Mouse (Mus musculus) megakaryocyte, embryonic 14.5 days (primary cell): ENCODE results near the gene Adprm. TPM values are rescaled to one million over a fixed set of nuclear protein-coding genes. Genes with fewer than 3 reads are reported as not detected.

ENCODE experiments used
- H3K27me3 ChIP-seq: replicated peaks from 2 replicates; pipeline ENCODE3; 2012; ENCODE audit warnings: inconsistent platforms
- H3K36me3 ChIP-seq: replicated peaks from 2 replicates; pipeline ENCODE3; 2012; ENCODE audit warnings: low read length, inconsistent platforms, mixed read lengths
- H3K4me1 ChIP-seq: 2 replicates; pipeline ENCODE4 v1.6.1; 2012; ENCODE audit warnings: inconsistent platforms
- H3K4me3 ChIP-seq: replicated peaks from 2 replicates; pipeline ENCODE3; 2012; ENCODE audit warnings: moderate library complexity, mild to moderate bottlenecking, inconsistent platforms
- H3K9me3 ChIP-seq: 2 replicates; pipeline ENCODE4 v1.6.1; 2012; ENCODE audit warnings: inconsistent platforms
- FLI1 ChIP-seq: IDR thresholded peaks from 2 replicates; pipeline ENCODE4 v1.6.1; 2012; ENCODE audit warnings: low read length, inconsistent platforms, mixed read lengths
- GATA1 ChIP-seq: IDR thresholded peaks from 3 replicates; pipeline ENCODE4 v1.6.1; 2012; ENCODE audit warnings: mixed read lengths, low read length, inconsistent platforms, borderline replicate concordance
- polyA plus RNA-seq: library from polyadenylated mRNA; stranded (reverse); fragments of >175 nt; gene quantifications from 2 replicates; pipeline ENCODE4 v1.2.3, GENCODE M21; 2012; ENCODE audit warnings: low replicate concordance; ENCODE audit not compliant: insufficient read depth

Gene Adprm
- polyA plus RNA-seq, 1 experiment, result 0.82 TPM

DNA sequence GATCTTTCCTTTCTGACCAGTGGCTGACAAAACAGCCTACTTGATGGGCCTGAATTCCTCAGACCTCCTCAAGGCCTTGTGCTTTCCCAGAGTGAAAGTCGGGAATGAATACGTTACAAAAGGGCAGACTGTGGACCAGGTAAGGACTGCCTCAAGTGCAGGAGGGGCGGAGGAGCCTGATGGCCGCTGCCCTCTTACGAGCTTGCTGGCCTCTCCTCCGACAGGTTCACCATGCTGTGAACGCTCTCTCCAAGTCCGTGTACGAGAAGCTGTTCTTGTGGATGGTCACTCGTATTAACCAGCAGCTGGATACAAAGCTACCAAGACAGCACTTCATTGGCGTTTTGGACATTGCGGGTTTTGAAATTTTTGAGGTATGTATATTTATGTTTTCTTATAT is 34.8 kb upstream of the Adprm start:
- TF ChIP-seq GATA1 (no peak), FLI1 (no peak)
- H3K9me3 ChIP-seq, result peaks cover 8% of the 10 kb centered on the region
- H3K27me3 ChIP-seq, result peaks cover 51% of the 10 kb centered on the region
- no peak overlapping the region for H3K4me3 ChIP-seq
- no peaks in the 10 kb centered on the region for H3K36me3 ChIP-seq
- peaks cover 16% of the 10 kb centered on the region for H3K4me1 ChIP-seq

DNA sequence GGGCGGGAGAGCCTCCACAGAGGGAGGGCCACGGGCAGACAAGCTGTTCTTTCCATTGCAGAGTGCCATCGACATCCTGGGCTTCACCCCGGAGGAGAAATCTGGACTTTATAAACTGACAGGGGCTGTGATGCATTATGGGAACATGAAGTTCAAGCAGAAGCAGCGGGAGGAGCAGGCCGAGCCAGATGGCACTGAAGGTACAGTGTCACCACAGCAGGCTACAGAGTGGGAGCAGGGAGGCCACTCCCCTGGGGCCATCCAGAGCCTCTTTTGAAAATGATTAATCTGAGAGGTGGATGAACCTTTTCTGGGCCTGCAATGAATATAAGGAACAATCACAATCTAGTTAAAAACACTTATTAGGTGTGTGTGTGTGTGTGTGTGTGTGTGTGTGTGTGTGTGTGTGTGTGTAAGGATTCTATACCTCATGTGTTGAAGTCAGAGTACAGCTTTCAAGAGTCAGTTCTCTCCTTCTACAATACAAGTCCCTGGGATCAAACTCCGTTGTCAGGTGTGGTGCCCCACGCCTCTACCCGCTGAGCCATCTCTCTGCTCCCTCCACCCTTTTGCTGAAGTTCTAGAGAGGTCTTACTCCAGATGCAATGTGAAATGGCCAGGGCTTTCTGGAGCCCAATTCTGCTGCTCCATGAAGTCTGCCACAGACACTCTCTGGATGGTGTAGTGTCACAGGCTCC is 34.2 kb upstream of the Adprm start:
- peaks cover 55% of the 10 kb centered on the region for H3K27me3 ChIP-seq
- TF ChIP-seq FLI1 (no peak), GATA1 (no peak)
- no peak overlapping the region for H3K4me3 ChIP-seq
- H3K36me3 ChIP-seq, result no peaks in the 10 kb centered on the region
- peaks cover 8% of the 10 kb centered on the region for H3K9me3 ChIP-seq
- peaks cover 20% of the 10 kb centered on the region for H3K4me1 ChIP-seq

DNA sequence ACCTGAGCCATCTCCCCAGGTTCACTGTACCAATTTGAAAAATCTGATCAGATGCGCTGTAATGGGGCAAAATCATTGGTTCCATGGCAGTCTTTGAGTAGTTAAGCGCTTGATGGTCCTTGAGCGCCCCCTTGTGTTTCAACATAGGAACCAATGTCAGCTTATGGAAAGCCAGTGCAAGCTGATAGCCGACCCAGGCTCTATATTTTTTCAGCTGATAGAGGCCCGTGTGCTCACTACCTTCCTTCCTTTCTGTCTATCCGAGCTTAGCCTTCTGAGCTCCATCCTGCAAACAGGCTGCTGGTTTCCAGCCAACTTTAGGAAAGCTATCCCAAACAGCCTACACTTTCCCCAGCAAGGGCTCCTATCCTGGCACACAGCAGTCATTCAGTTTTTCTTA is 33.1 kb upstream of the Adprm start:
- no peak for TF ChIP-seq FLI1
- no peak for TF ChIP-seq GATA1
- H3K36me3 ChIP-seq, result no peaks in the 10 kb centered on the region

DNA sequence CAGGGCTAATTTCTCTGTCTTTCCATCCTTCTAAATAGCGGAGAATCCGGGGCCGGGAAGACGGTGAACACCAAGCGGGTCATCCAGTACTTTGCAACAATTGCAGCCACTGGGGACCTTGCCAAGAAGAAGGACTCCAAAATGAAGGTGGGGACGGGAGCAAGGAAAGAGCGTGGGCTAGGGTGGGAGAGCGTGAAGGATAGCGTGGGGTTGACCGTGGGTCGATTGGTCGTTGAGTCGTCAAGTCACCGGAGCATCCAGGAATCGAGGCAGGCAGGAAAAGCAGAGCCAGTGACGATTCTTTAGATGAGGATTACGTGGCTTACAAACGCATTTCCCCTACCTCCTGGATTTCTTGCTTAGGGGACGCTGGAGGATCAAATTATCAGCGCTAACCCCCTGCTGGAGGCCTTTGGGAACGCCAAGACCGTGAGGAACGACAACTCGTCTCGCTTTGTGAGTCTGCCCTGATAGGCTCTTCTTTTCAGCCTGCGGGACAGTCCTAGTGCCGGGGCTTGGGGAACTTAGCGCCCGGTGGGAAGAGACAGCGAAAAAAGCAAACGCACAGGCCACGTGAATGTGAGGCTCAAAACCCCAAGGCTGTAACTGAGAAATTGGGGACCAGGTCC is 31.4 kb upstream of the Adprm start:
- Histone ChIP-seq H3K4me1 (peaks cover 34% of the 10 kb centered on the region), H3K36me3 (no peaks in the 10 kb centered on the region), H3K4me3 (no peak overlapping the region), H3K9me3 (peaks cover 8% of the 10 kb centered on the region), H3K27me3 (peaks cover 64% of the 10 kb centered on the region)
- no peak for TF ChIP-seq FLI1

More for the DNA sequence above, 33.1 kb upstream of the Adprm start:
- peaks cover 28% of the 10 kb centered on the region for H3K4me1 ChIP-seq
- peaks cover 59% of the 10 kb centered on the region for H3K27me3 ChIP-seq
- H3K9me3 ChIP-seq, result peaks cover 8% of the 10 kb centered on the region
- H3K4me3 ChIP-seq, result no peak overlapping the region

DNA sequence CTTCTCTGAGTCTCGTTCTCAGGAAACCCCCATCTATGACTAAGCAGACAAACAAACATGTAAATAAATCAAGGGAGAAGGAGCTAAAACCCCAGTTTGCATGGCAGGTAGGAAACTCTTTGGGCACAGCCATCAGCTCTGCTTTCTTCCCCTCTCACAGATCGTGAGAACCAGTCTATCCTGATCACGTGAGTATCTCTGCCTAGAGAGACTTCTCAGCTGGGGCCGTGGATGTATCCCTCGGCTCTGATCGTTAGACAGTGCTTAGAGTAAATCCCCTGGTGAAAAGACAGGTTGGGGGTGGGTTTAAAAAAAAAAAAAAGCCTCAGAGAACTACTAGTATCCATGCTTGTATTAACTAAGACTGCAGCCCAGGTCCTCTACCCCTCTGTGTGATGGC is 30.8 kb upstream of the Adprm start:
- Histone ChIP-seq H3K36me3 (no peaks in the 10 kb centered on the region), H3K9me3 (peaks cover 8% of the 10 kb centered on the region), H3K4me1 (peaks cover 34% of the 10 kb centered on the region), H3K27me3 (peaks cover 67% of the 10 kb centered on the region), H3K4me3 (no peak overlapping the region)
- TF ChIP-seq GATA1 (no peak), FLI1 (no peak)

DNA sequence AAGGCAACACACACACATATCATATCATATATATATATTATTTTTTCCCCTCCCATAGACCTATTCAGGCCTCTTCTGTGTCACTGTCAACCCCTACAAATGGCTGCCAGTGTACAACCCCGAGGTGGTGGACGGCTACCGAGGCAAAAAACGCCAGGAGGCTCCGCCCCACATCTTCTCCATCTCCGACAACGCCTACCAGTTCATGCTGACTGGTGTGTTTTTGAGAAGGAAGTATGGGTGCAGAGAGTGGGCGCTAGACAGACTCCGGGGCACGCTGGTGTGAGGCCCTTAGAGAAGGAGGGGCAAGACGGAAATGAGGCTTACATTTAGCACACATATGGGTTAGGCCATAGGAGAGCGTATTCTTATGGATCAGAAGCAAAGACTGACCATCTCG is 30.4 kb upstream of the Adprm start:
- Histone ChIP-seq H3K36me3 (no peaks in the 10 kb centered on the region), H3K4me3 (peak overlapping the region; percentile 23), H3K4me1 (peaks cover 36% of the 10 kb centered on the region), H3K9me3 (peaks cover 8% of the 10 kb centered on the region), H3K27me3 (peaks cover 69% of the 10 kb centered on the region)
- TF ChIP-seq FLI1, result no peak
- TF ChIP-seq GATA1, result no peak

DNA sequence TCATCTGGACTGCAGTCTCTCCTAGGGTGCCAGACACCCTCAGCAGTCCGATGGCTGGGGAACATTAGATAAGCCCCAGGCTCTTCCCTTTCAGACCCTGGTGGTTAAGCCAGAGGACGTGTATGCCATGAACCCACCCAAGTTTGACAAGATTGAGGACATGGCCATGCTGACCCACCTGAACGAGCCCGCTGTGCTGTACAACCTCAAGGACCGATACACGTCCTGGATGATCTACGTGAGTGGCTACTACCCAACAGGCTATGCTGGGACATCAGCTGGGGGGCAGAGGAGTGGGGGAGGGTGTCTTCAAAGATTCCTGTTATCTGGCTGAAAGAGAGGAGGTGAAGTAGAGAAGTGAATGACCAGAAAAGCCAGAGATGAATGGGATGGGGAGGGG is 29.8 kb upstream of the Adprm start:
- no peaks in the 10 kb centered on the region for H3K36me3 ChIP-seq
- H3K4me3 ChIP-seq, result peak overlapping the region; percentile 18
- peaks cover 8% of the 10 kb centered on the region for H3K9me3 ChIP-seq
- TF ChIP-seq FLI1 (no peak), GATA1 (no peak)
- peaks cover 71% of the 10 kb centered on the region for H3K27me3 ChIP-seq
- H3K4me1 ChIP-seq, result peaks cover 42% of the 10 kb centered on the region

DNA sequence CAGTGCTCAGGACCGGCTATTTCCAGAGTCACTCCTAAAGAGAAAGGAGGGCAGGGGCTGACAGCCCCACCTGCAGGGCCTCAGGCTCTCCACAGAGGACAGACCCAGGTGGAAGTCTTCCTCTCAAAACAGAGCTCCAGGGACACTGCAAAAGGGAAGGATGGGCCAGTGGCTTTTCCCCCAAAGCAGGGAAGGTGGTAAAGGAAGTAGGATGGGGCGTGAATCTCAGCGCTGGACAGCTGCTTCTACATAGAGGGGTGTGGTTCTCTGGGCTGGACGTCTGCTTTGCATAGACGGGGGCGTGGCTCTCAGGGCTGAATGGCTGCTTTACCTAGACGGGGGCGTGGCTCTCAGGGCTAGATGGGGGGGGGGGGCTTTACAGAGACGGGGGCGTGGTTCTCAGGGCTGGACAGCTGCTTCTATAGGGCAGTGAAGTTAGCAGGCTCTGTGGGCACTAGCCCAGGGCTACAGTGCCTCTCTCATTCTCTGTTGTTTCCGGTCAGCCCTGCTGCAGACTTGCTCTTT is 28.8 kb upstream of the Adprm start:
- Histone ChIP-seq H3K36me3 (no peaks in the 10 kb centered on the region), H3K4me1 (peaks cover 48% of the 10 kb centered on the region), H3K27me3 (peaks cover 69% of the 10 kb centered on the region), H3K4me3 (no peak overlapping the region), H3K9me3 (peaks cover 8% of the 10 kb centered on the region)
- TF ChIP-seq GATA1 (no peak), FLI1 (no peak)

DNA sequence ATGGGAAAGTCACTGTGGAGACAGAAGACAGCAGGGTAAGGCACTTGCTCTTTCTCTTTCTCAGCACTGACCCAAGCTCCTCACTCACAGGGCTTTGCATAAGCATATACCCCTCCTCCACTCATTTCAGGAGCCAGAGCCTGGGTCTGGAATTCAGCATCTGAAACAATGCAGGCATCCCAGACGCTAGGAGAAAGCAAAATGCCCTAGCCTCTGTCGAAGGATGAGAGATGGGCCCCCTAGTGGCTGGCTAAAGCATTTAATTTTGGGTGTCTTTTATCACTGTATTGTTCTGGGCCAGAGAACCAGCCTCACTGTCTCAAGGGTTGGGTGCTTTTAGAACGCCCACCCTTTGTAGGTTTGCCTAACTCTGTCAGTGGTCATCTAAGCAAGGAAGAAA is 27.8 kb upstream of the Adprm start:
- Histone ChIP-seq H3K9me3 (peaks cover 8% of the 10 kb centered on the region), H3K4me3 (peak overlapping the region; percentile 51), H3K27me3 (peaks cover 73% of the 10 kb centered on the region), H3K36me3 (no peaks in the 10 kb centered on the region), H3K4me1 (peaks cover 42% of the 10 kb centered on the region)
- no peak for TF ChIP-seq FLI1
- no peak for TF ChIP-seq GATA1

DNA sequence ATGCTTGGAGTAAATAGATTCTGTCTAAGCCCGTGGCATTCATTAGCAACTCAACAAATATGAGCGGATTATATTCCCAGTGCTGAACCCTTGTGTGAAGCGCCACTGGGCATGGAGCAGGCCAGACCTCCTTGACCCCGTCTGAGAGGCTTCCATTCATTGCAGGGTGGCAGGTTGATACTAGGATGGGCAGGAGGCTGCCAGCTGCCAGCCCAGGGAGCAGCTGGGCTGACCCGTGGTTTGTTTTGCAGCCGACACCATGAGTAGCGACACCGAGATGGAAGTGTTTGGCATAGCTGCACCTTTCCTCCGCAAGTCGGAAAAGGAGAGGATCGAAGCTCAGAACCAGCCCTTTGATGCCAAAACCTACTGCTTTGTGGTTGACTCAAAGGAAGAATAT is 27.3 kb upstream of the Adprm start:
- H3K9me3 ChIP-seq, result peaks cover 8% of the 10 kb centered on the region
- H3K4me1 ChIP-seq, result peaks cover 44% of the 10 kb centered on the region
- peaks cover 73% of the 10 kb centered on the region for H3K27me3 ChIP-seq
- no peak for TF ChIP-seq FLI1
- TF ChIP-seq GATA1, result no peak
- H3K4me3 ChIP-seq, result no peak overlapping the region
- H3K36me3 ChIP-seq, result no peaks in the 10 kb centered on the region

DNA sequence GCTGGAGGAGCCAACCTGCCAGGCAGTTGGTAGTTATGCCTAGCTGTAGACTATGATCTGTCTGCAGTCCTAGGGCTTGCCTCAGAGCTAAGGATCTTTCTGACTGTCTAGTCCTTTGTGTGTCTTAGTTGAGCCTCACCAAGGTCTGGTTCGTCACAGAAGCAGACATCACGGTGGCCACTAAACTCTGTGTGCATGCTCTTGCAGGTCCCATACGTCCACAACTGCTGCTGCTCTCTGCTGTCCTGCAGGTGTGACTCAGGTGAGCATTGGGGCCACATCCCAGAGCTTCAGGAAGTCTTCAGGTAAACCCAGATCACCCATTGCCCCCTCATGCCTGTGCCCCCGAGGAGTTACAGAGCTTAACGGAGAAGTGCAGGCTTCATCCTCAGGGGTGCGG is 26.5 kb upstream of the Adprm start:
- TF ChIP-seq GATA1 (no peak), FLI1 (no peak)
- Histone ChIP-seq H3K27me3 (peaks cover 67% of the 10 kb centered on the region), H3K4me1 (peaks cover 46% of the 10 kb centered on the region), H3K9me3 (peaks cover 4% of the 10 kb centered on the region), H3K4me3 (no peak overlapping the region), H3K36me3 (no peaks in the 10 kb centered on the region)
